Mouse (Mus musculus) liver, adult 2 months (tissue): Measurements from ENCODE around the gene Lpp.

ENCODE experiments used
- CTCF ChIP-seq: fragments of 200-500 bp; IDR thresholded peaks from 2 replicates; pipeline ENCODE4 v1.5.1; 2011; ENCODE audit warnings: low read depth, low read length, control low read depth
- POLR2A ChIP-seq: fragments of 200-500 bp; IDR thresholded peaks from 2 replicates; pipeline ENCODE4 v1.6.1; 2011; ENCODE audit warnings: low read length, control low read depth; ENCODE audit not compliant: insufficient read depth; ENCODE audit errors: extremely low read depth

- TF ChIP-seq CTCF (no peak), POLR2A (no peak)
Observed at GRCm38 (mm10) chr16:24991995-24992394, 598.7 kb downstream of the Lpp start.
